Mouse (Mus musculus) ES-Bruce4 (cell line): ENCODE results near the gene Tlr12. TPM values are rescaled to one million over a fixed set of nuclear protein-coding genes. Genes with fewer than 3 reads are reported as not detected.

Experiments used
- H3K27ac ChIP-seq: 2 replicates; pipeline ENCODE4 v1.5.1; 2012; ENCODE audit warnings: low read length, inconsistent platforms; ENCODE audit not compliant: insufficient read depth
- H3K27me3 ChIP-seq: 2 replicates; pipeline ENCODE4 v1.6.1; 2012; ENCODE audit warnings: mild to moderate bottlenecking, low read length, inconsistent platforms; ENCODE audit not compliant: control insufficient read depth, poor library complexity, insufficient read depth, severe bottlenecking
- H3K36me3 ChIP-seq: 2 replicates; pipeline ENCODE4 v1.6.1; 2012; ENCODE audit warnings: inconsistent platforms, mild to moderate bottlenecking, low read length, moderate library complexity; ENCODE audit not compliant: control insufficient read depth, poor library complexity, insufficient read depth, severe bottlenecking
- H3K4me1 ChIP-seq: one replicate; pipeline ENCODE4 v1.8.1; 2011; ENCODE audit warnings: low read length; ENCODE audit not compliant: control insufficient read depth, insufficient read depth
- H3K4me3 ChIP-seq: 2 replicates; pipeline ENCODE4 v1.5.1; 2011; ENCODE audit warnings: low read depth, mild to moderate bottlenecking, low read length
- H3K9ac ChIP-seq: 2 replicates; pipeline ENCODE4 v1.6.1; 2012; ENCODE audit warnings: low read depth, mild to moderate bottlenecking, inconsistent platforms; ENCODE audit not compliant: poor library complexity, severe bottlenecking
- H3K9me3 ChIP-seq: replicated peaks from 2 replicates; pipeline ENCODE4 v1.6.1; 2012; ENCODE audit warnings: mild to moderate bottlenecking, low read length, inconsistent platforms; ENCODE audit not compliant: control insufficient read depth, poor library complexity, insufficient read depth, severe bottlenecking
- CTCF ChIP-seq: IDR thresholded peaks from one replicate; pipeline ENCODE4 v1.8.1; 2011; ENCODE audit warnings: low read depth, low read length
- EP300 ChIP-seq: IDR thresholded peaks from 2 replicates; pipeline ENCODE4 v1.6.1; 2011; ENCODE audit warnings: low read depth, low read length; ENCODE audit not compliant: insufficient read depth
- POLR2A ChIP-seq: IDR thresholded peaks from one replicate; pipeline ENCODE4 v1.8.1; 2011; ENCODE audit warnings: low read length; ENCODE audit not compliant: insufficient read depth
- polyA plus RNA-seq: library from polyadenylated mRNA; stranded (reverse); fragments of >200 nt; gene quantifications from 2 replicates; pipeline ENCODE4 v1.2.4, GENCODE M21; 2011; ENCODE audit warnings: low read depth; ENCODE audit not compliant: missing spikeins, insufficient read depth, insufficient read length

Gene Tlr12
- polyA plus RNA-seq, 1 experiment = not detected

- Histone ChIP-seq H3K4me3 (peak overlapping the region; percentile 71), H3K9ac (peak overlapping the region; percentile 68), H3K36me3 (no peaks in the 10 kb centered on the region), H3K4me1 (no peaks in the 10 kb centered on the region), H3K27ac (no peak overlapping the region), H3K9me3 (no peaks in the 10 kb centered on the region), H3K27me3 (0 out of 2 replicates have a peak, but pooled peaks cover 1% of the 10 kb centered on the region)
- TF ChIP-seq EP300 (no peak), POLR2A (no peak), CTCF (no peak)
Observed at GRCm38 (mm10) chr4:128655446-128655845, 37.0 kb upstream of the Tlr12 start.

- Histone ChIP-seq H3K27ac (no peak within 1 kb of the TSS), H3K36me3 (no peaks in the 10 kb centered on the region), H3K4me1 (no peaks in the 10 kb centered on the region), H3K9ac (peak within 1 kb of the TSS; percentile 68), H3K4me3 (peak within 1 kb of the TSS; percentile 71), H3K27me3 (0 out of 2 replicates have a peak, but pooled peaks cover 1% of the 10 kb centered on the region), H3K9me3 (no peaks in the 10 kb centered on the region)
- no peak for TF ChIP-seq CTCF
- TF ChIP-seq EP300 = no peak
- TF ChIP-seq POLR2A = no peak
Observed at GRCm38 (mm10) chr4:128654505-128655381, 36.3 kb upstream of the Tlr12 start, which contains the start of gene Phc2. Gene Phc2 (plus strand): TSS chr4:128654702.

- H3K9me3 ChIP-seq = no peaks in the 10 kb centered on the region
- H3K4me1 ChIP-seq = no peaks in the 10 kb centered on the region
- H3K27ac ChIP-seq = no peak overlapping the region
Observed at GRCm38 (mm10) chr4:128652584-128653298, 34.3 kb upstream of the Tlr12 start.

GRCm38 (mm10) chr4:128651530-128651929 lies 33.1 kb upstream of the Tlr12 start:
- Histone ChIP-seq H3K27ac (no peak overlapping the region), H3K27me3 (0 out of 2 replicates have a peak, but pooled peaks cover 1% of the 10 kb centered on the region), H3K9me3 (no peaks in the 10 kb centered on the region), H3K36me3 (no peaks in the 10 kb centered on the region), H3K9ac (no peak overlapping the region), H3K4me1 (no peaks in the 10 kb centered on the region), H3K4me3 (no peak overlapping the region)
- TF ChIP-seq EP300 = no peak
- TF ChIP-seq CTCF = no peak
- TF ChIP-seq POLR2A = no peak

More at GRCm38 (mm10) chr4:128652584-128653298, 34.3 kb upstream of the Tlr12 start:
- 0 out of 2 replicates have a peak, but pooled peaks cover 1% of the 10 kb centered on the region for H3K27me3 ChIP-seq
- H3K36me3 ChIP-seq = no peaks in the 10 kb centered on the region
- no peak overlapping the region for H3K4me3 ChIP-seq
- 0 out of 2 replicates have a peak, but pooled peaks have one; percentile 24 for TF ChIP-seq EP300
- no peak for TF ChIP-seq POLR2A
- TF ChIP-seq CTCF = no peak
- H3K9ac ChIP-seq = no peak overlapping the region

GRCm38 (mm10) chr4:128648567-128649255 lies 30.3 kb upstream of the Tlr12 start:
- Histone ChIP-seq H3K9ac (no peak overlapping the region), H3K27ac (no peak overlapping the region), H3K9me3 (no peaks in the 10 kb centered on the region), H3K27me3 (no peaks in the 10 kb centered on the region), H3K4me3 (no peak overlapping the region), H3K36me3 (no peaks in the 10 kb centered on the region), H3K4me1 (no peaks in the 10 kb centered on the region)
- no peak for TF ChIP-seq POLR2A
- TF ChIP-seq CTCF = no peak
- no peak for TF ChIP-seq EP300
